8 mouse cellular contexts compared by ENCODE assay signal in the genomic region with DNA sequence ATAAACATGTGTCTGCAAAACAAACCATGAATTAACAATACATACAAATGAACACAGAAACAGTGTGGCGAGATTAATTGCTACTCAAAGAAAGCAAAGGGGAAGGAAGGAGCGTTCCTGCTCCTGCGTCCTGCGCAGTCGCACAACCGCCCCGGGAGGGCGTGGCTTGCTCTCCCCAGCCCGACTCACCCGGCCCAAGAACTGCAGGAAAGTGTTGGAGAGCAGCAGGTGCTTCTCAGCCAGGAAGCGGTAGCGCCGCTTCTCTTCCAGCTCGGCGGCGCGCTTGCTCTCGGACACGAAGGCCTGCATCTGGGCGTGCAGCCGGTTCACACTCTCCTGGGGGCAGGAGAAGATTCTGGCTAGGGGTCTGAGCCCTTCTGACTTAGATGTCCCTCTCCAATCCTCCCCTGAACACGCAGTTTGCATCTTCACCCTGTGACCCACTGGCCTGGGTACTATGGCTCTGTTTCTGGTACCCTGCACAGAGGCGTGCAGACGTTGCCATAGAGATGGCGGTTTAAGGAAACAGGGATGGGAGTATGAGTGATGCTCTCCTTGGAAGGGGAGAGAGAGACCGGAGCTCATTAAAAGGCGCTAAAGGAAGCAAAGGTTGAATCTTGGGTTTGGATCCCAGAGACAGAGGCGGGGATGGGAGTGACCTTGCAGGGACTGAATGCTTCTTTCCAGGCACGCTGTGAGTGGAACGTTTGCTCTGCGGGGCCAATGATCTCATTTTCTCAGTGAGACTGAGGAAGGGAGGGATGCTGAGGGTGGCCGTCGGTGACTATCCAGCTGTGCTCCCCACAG. TPM values are rescaled to one million over a fixed set of nuclear protein-coding genes. Genes with fewer than 3 reads are reported as not detected.
DNase-seq lines count a peak whose midpoint lies in the region; ATAC-seq and TF ChIP-seq lines count a peak whose summit lies in the region.

No protein-coding gene starts in this region.

- peak overlapping the region; percentile 75 for H3K4me2 ChIP-seq in hindbrain, embryonic 12.5 days (replicated peaks)
- H3K4me2 ChIP-seq in limb, embryonic 12.5 days, result peak overlapping the region; percentile 57
- H3K4me2 ChIP-seq in midbrain, embryonic 12.5 days (replicated peaks), result peak overlapping the region; percentile 86

- H3K27me3 ChIP-seq in hindbrain, embryonic 12.5 days, result peaks cover 20% of the 10 kb centered on the region
- H3K27me3 ChIP-seq in limb, embryonic 12.5 days, result peaks cover 47% of the 10 kb centered on the region
- H3K27me3 ChIP-seq in midbrain, embryonic 12.5 days, result peaks cover 31% of the 10 kb centered on the region

- H3K36me3 ChIP-seq in hindbrain, embryonic 12.5 days, result no peaks in the 10 kb centered on the region
- H3K36me3 ChIP-seq in limb, embryonic 12.5 days, result no peaks in the 10 kb centered on the region
- no peaks in the 10 kb centered on the region for H3K36me3 ChIP-seq in midbrain, embryonic 12.5 days

- peak; percentile 66 to 78 for DNase-seq in cerebellum, postnatal 10 days
- no peak for DNase-seq in cerebellum, adult 9-11 months
- peak; percentile 42 to 44 for DNase-seq in frontal cortex, postnatal 36 days (ENCODE audit: low spot score in 2 of 2)
- peak; percentile 78 to 83 for DNase-seq in spleen, postnatal 36 days (ENCODE audit: low spot score in 2 of 2)

- H3K4me3 ChIP-seq in bone marrow, adult 2 months (replicated peaks; ENCODE audit: control insufficient read depth, low read depth, low read length), result peak overlapping the region; percentile 25
- H3K4me3 ChIP-seq in hindbrain, embryonic 12.5 days, result peak overlapping the region; percentile 40
- H3K4me3 ChIP-seq in limb, embryonic 12.5 days (replicated peaks), result peak overlapping the region; percentile 30
- H3K4me3 ChIP-seq in midbrain, embryonic 12.5 days, result peak overlapping the region; percentile 42

- 2% methylated on average over 33 of the region's 33 CpGs for WGBS in bone marrow, adult 2 months
- 2% methylated on average over 33 of the region's 33 CpGs for WGBS in hindbrain, embryonic 12.5 days
- 3% methylated on average over 33 of the region's 33 CpGs for WGBS in limb, embryonic 12.5 days
- 1% methylated on average over 33 of the region's 33 CpGs for WGBS in midbrain, embryonic 12.5 days

- H3K27ac ChIP-seq in bone marrow, adult 2 months (ENCODE audit: control insufficient read depth, insufficient read depth, low read depth, low read length, poor library complexity), result no peak overlapping the region
- no peak overlapping the region for H3K27ac ChIP-seq in hindbrain, embryonic 12.5 days
- no peak overlapping the region for H3K27ac ChIP-seq in limb, embryonic 12.5 days
- no peak overlapping the region; the same call in 1 of the 2 replicates for H3K27ac ChIP-seq in midbrain, embryonic 12.5 days (replicated peaks)

- peak overlapping the region; percentile 52 for H3K9ac ChIP-seq in hindbrain, embryonic 12.5 days
- H3K9ac ChIP-seq in limb, embryonic 12.5 days (replicated peaks), result no peak overlapping the region; the same call in 1 of the 2 replicates
- peak overlapping the region; percentile 49 for H3K9ac ChIP-seq in midbrain, embryonic 12.5 days (replicated peaks)

- peaks cover 4% of the 10 kb centered on the region for H3K4me1 ChIP-seq in bone marrow, adult 2 months (ENCODE audit: control insufficient read depth, insufficient read depth, low read length)
- H3K4me1 ChIP-seq in hindbrain, embryonic 12.5 days, result peaks cover 14% of the 10 kb centered on the region
- H3K4me1 ChIP-seq in limb, embryonic 12.5 days (replicated peaks), result peaks cover 8% of the 10 kb centered on the region
- peaks cover 13% of the 10 kb centered on the region for H3K4me1 ChIP-seq in midbrain, embryonic 12.5 days

- TF ChIP-seq CTCF in bone marrow, adult 2 months (IDR thresholded peaks at IDR 0.05; ENCODE audit: control insufficient read depth, insufficient read depth, low read length), result no peak

- H3K9me3 ChIP-seq in hindbrain, embryonic 12.5 days (replicated peaks), result no peaks in the 10 kb centered on the region
- H3K9me3 ChIP-seq in limb, embryonic 12.5 days, result no peaks in the 10 kb centered on the region
- H3K9me3 ChIP-seq in midbrain, embryonic 12.5 days, result no peaks in the 10 kb centered on the region

- ATAC-seq in hindbrain, embryonic 12.5 days (ENCODE audit: low FRiP score), result peak; percentile 70
- no peak for ATAC-seq in limb, embryonic 12.5 days (ENCODE audit: insufficient number of reproducible peaks, insufficient read depth, low FRiP score, low TSS enrichment, low read depth)
- peak; percentile 63 for ATAC-seq in midbrain, embryonic 12.5 days (ENCODE audit: low FRiP score, low read depth)

- TF ChIP-seq POLR2A in bone marrow, adult 2 months (IDR thresholded peaks at IDR 0.05; ENCODE audit: borderline replicate concordance, control insufficient read depth, low read depth, low read length), result peak; percentile 69; the same call in 1 of the 2 replicates

RNA-seq across cellular contexts. Expression of a gene that starts 14.8 kb away (rescaled TPM):
- polyA plus RNA-seq in bone marrow, adult 2 months (2011; ENCODE audit: insufficient read depth, insufficient read length, low replicate concordance, missing spikeins), result not detected in 2 replicates
- polyA plus RNA-seq in hindbrain, embryonic 12.5 days (2016; fragmentation: Nextera tagmentation; extraction: Ambion mirVana), result 0.92 and 4.1 TPM in 2 replicates
- 8.6 and 10.0 TPM in 2 replicates for polyA plus RNA-seq in limb, embryonic 12.5 days (2016; fragmentation: Nextera tagmentation; extraction: Ambion mirVana)
- 0.72 and 2.4 TPM in 2 replicates for polyA plus RNA-seq in midbrain, embryonic 12.5 days (2016; fragmentation: Nextera tagmentation; extraction: Ambion mirVana)

RNA-seq across cellular contexts. Expression of a gene that starts 16.0 kb away (rescaled TPM):
- not detected in 2 replicates for polyA plus RNA-seq in bone marrow, adult 2 months (2011; ENCODE audit: insufficient read depth, insufficient read length, low replicate concordance, missing spikeins)
- 0.36 and 0.66 TPM in 2 replicates for polyA plus RNA-seq in hindbrain, embryonic 12.5 days (2016; fragmentation: Nextera tagmentation; extraction: Ambion mirVana)
- 0.30 and 0.42 TPM in 2 replicates for polyA plus RNA-seq in limb, embryonic 12.5 days (2016; fragmentation: Nextera tagmentation; extraction: Ambion mirVana)
- 0.24 and 0.50 TPM in 2 replicates for polyA plus RNA-seq in midbrain, embryonic 12.5 days (2016; fragmentation: Nextera tagmentation; extraction: Ambion mirVana)

RNA-seq across cellular contexts. Expression of a gene that starts 41.3 kb away (rescaled TPM):
- polyA plus RNA-seq in bone marrow, adult 2 months (2011; ENCODE audit: insufficient read depth, insufficient read length, low replicate concordance, missing spikeins), result not detected in 2 replicates
- polyA plus RNA-seq in hindbrain, embryonic 12.5 days (2016; fragmentation: Nextera tagmentation; extraction: Ambion mirVana), result 1.0 TPM in 2 replicates
- polyA plus RNA-seq in limb, embryonic 12.5 days (2016; fragmentation: Nextera tagmentation; extraction: Ambion mirVana), result 0.68 and 0.76 TPM in 2 replicates
- 0.72 and 0.80 TPM in 2 replicates for polyA plus RNA-seq in midbrain, embryonic 12.5 days (2016; fragmentation: Nextera tagmentation; extraction: Ambion mirVana)

RNA-seq across cellular contexts. Expression of a gene that starts 41.5 kb away (rescaled TPM):
- polyA plus RNA-seq in bone marrow, adult 2 months (2011; ENCODE audit: insufficient read depth, insufficient read length, low replicate concordance, missing spikeins), result 6.2 and 13.6 TPM in 2 replicates
- 67.1 and 72.6 TPM in 2 replicates for polyA plus RNA-seq in hindbrain, embryonic 12.5 days (2016; fragmentation: Nextera tagmentation; extraction: Ambion mirVana)
- 53.7 and 55.5 TPM in 2 replicates for polyA plus RNA-seq in limb, embryonic 12.5 days (2016; fragmentation: Nextera tagmentation; extraction: Ambion mirVana)
- 60.5 and 67.8 TPM in 2 replicates for polyA plus RNA-seq in midbrain, embryonic 12.5 days (2016; fragmentation: Nextera tagmentation; extraction: Ambion mirVana)

RNA-seq across cellular contexts. Expression of a gene that starts 57.7 kb away (rescaled TPM):
- 8.3 and 13.0 TPM in 2 replicates for polyA plus RNA-seq in bone marrow, adult 2 months (2011; ENCODE audit: insufficient read depth, insufficient read length, low replicate concordance, missing spikeins)
- polyA plus RNA-seq in hindbrain, embryonic 12.5 days (2016; fragmentation: Nextera tagmentation; extraction: Ambion mirVana), result 36.5 and 38.9 TPM in 2 replicates
- 11.0 and 11.9 TPM in 2 replicates for polyA plus RNA-seq in limb, embryonic 12.5 days (2016; fragmentation: Nextera tagmentation; extraction: Ambion mirVana)
- polyA plus RNA-seq in midbrain, embryonic 12.5 days (2016; fragmentation: Nextera tagmentation; extraction: Ambion mirVana), result 35.4 and 37.1 TPM in 2 replicates
